Mouse (Mus musculus): ENCODE data around the gene Rapgef2. TPM values are rescaled to one million over a fixed set of nuclear protein-coding genes. Genes with fewer than 3 reads are reported as not detected.

The Rapgef2 gene
- polyA plus RNA-seq, 2 experiments, result 7.6 to 12.5 TPM

GRCm38 (mm10) chr3:79168168-79168827, 118.0 kb downstream of the Rapgef2 start:
- Histone ChIP-seq H3K4me2 (replicated peaks; ENCODE audit: low read depth, low read length, severe bottlenecking) (no peak overlapping the region), H3K36me3 (ENCODE audit: control insufficient read depth, insufficient read depth, low read length) (peaks cover 11% of the 10 kb centered on the region), H3K27me3 (ENCODE audit: control insufficient read depth, insufficient read depth, low read length) (no peaks in the 10 kb centered on the region), H3K4me3 (replicated peaks; ENCODE audit: low read length) (no peak overlapping the region), H3K4me1 (ENCODE audit: control insufficient read depth, insufficient read depth, low read length) (no peaks in the 10 kb centered on the region), H3K9ac (ENCODE audit: low read depth, low read length, severe bottlenecking) (no peak overlapping the region), H3K27ac (replicated peaks; ENCODE audit: low read depth, low read length) (no peak overlapping the region), H3K9me3 (ENCODE audit: control insufficient read depth, low read length) (no peaks in the 10 kb centered on the region)
- TF ChIP-seq POLR2A (IDR thresholded peaks at IDR 0.05; ENCODE audit: borderline replicate concordance, extremely low read depth, insufficient read depth, insufficient read length), result no peak
- 84% methylated on average over 2 of the region's 2 CpGs for WGBS
- ATAC-seq (ENCODE audit: low FRiP score, low read depth), result no peak
- no peak for DNase-seq (ENCODE audit: low spot score)

GRCm38 (mm10) chr3:79167586-79167985, 118.7 kb downstream of the Rapgef2 start:
- 88% methylated on average over 2 of the region's 2 CpGs for WGBS
- Histone ChIP-seq H3K27me3 (ENCODE audit: control insufficient read depth, insufficient read depth, low read length) (no peaks in the 10 kb centered on the region), H3K27ac (replicated peaks; ENCODE audit: low read depth, low read length) (no peak overlapping the region), H3K9ac (ENCODE audit: low read depth, low read length, severe bottlenecking) (no peak overlapping the region), H3K9me3 (ENCODE audit: control insufficient read depth, low read length) (no peaks in the 10 kb centered on the region), H3K4me3 (replicated peaks; ENCODE audit: low read length) (no peak overlapping the region), H3K4me1 (ENCODE audit: control insufficient read depth, insufficient read depth, low read length) (no peaks in the 10 kb centered on the region), H3K36me3 (ENCODE audit: control insufficient read depth, insufficient read depth, low read length) (peaks cover 10% of the 10 kb centered on the region), H3K4me2 (replicated peaks; ENCODE audit: low read depth, low read length, severe bottlenecking) (no peak overlapping the region)
- DNase-seq (ENCODE audit: low spot score) (no peak), ATAC-seq (ENCODE audit: low FRiP score, low read depth) (no peak)
- no peak for TF ChIP-seq POLR2A (IDR thresholded peaks at IDR 0.05; ENCODE audit: borderline replicate concordance, extremely low read depth, insufficient read depth, insufficient read length)

- Histone ChIP-seq H3K27me3 (ENCODE audit: control insufficient read depth, insufficient read depth, low read length) (no peaks in the 10 kb centered on the region), H3K27ac (replicated peaks; ENCODE audit: low read depth, low read length) (no peak overlapping the region), H3K36me3 (ENCODE audit: control insufficient read depth, insufficient read depth, low read length) (no peaks in the 10 kb centered on the region), H3K9ac (ENCODE audit: low read depth, low read length, severe bottlenecking) (no peak overlapping the region), H3K4me1 (ENCODE audit: control insufficient read depth, insufficient read depth, low read length) (peaks cover 6% of the 10 kb centered on the region; the same call in 1 of the 2 replicates), H3K4me3 (replicated peaks; ENCODE audit: low read length) (no peak overlapping the region), H3K9me3 (ENCODE audit: control insufficient read depth, low read length) (no peaks in the 10 kb centered on the region), H3K4me2 (replicated peaks; ENCODE audit: low read depth, low read length, severe bottlenecking) (no peak overlapping the region)
- TF ChIP-seq POLR2A (IDR thresholded peaks at IDR 0.05; ENCODE audit: borderline replicate concordance, extremely low read depth, insufficient read depth, insufficient read length), result no peak
- WGBS, result 62% methylated on average over 6 of the region's 6 CpGs
- ATAC-seq (ENCODE audit: low FRiP score, low read depth) (no peak), DNase-seq (ENCODE audit: low spot score) (no peak)
Measured at GRCm38 (mm10) chr3:79161834-79162401, 124.4 kb downstream of the Rapgef2 start.

- Histone ChIP-seq H3K9me3 (ENCODE audit: control insufficient read depth, low read length) (no peaks in the 10 kb centered on the region), H3K4me1 (ENCODE audit: control insufficient read depth, insufficient read depth, low read length) (peaks cover 6% of the 10 kb centered on the region; the same call in 1 of the 2 replicates), H3K9ac (ENCODE audit: low read depth, low read length, severe bottlenecking) (no peak overlapping the region), H3K36me3 (ENCODE audit: control insufficient read depth, insufficient read depth, low read length) (no peaks in the 10 kb centered on the region), H3K27ac (replicated peaks; ENCODE audit: low read depth, low read length) (0 out of 2 replicates have a peak overlapping the region, but pooled peaks have one; percentile 19), H3K27me3 (ENCODE audit: control insufficient read depth, insufficient read depth, low read length) (no peaks in the 10 kb centered on the region), H3K4me3 (replicated peaks; ENCODE audit: low read length) (no peak overlapping the region), H3K4me2 (replicated peaks; ENCODE audit: low read depth, low read length, severe bottlenecking) (no peak overlapping the region)
- 52% methylated on average over 6 of the region's 6 CpGs for WGBS
- DNase-seq (ENCODE audit: low spot score) (peak; percentile 85), ATAC-seq (ENCODE audit: low FRiP score, low read depth) (peak; percentile 78)
- TF ChIP-seq POLR2A (IDR thresholded peaks at IDR 0.05; ENCODE audit: borderline replicate concordance, extremely low read depth, insufficient read depth, insufficient read length), result no peak
Measured at GRCm38 (mm10) chr3:79161093-79161723, 125.1 kb downstream of the Rapgef2 start.

GRCm38 (mm10) chr3:79158254-79158653, 128.1 kb downstream of the Rapgef2 start:
- no peak overlapping the region for H3K9ac ChIP-seq (ENCODE audit: low read depth, low read length, severe bottlenecking)
- H3K4me1 ChIP-seq (ENCODE audit: control insufficient read depth, insufficient read depth, low read length), result peaks cover 6% of the 10 kb centered on the region; the same call in 1 of the 2 replicates
- ATAC-seq (ENCODE audit: low FRiP score, low read depth), result no peak
- H3K4me3 ChIP-seq (replicated peaks; ENCODE audit: low read length), result no peak overlapping the region
- TF ChIP-seq POLR2A (IDR thresholded peaks at IDR 0.05; ENCODE audit: borderline replicate concordance, extremely low read depth, insufficient read depth, insufficient read length), result no peak
- no peak overlapping the region for H3K27ac ChIP-seq (replicated peaks; ENCODE audit: low read depth, low read length)
- no peaks in the 10 kb centered on the region for H3K27me3 ChIP-seq (ENCODE audit: control insufficient read depth, insufficient read depth, low read length)
- no peak overlapping the region for H3K4me2 ChIP-seq (replicated peaks; ENCODE audit: low read depth, low read length, severe bottlenecking)
- no peaks in the 10 kb centered on the region for H3K36me3 ChIP-seq (ENCODE audit: control insufficient read depth, insufficient read depth, low read length)
- no peaks in the 10 kb centered on the region for H3K9me3 ChIP-seq (ENCODE audit: control insufficient read depth, low read length)
- no peak for DNase-seq (ENCODE audit: low spot score)

All from limb, embryonic 14.5 days (tissue).